Mouse (Mus musculus) liver, embryonic 16.5 days (tissue): ENCODE data around the gene Car12. TPM values are rescaled to one million over a fixed set of nuclear protein-coding genes. Genes with fewer than 3 reads are reported as not detected.

Experiments
- ATAC-seq: fragments of 200-750 bp; cut with Nextera tagmentation; 2 replicates; pipeline ENCODE4 v1.8.0; 2017; ENCODE audit warnings: low read depth, mild to moderate bottlenecking, moderate number of reproducible peaks, moderate library complexity
- H3K27ac ChIP-seq: fragments of 300-500 bp; sonication (generic); 2 replicates; pipeline ENCODE4 v1.5.1; 2014; ENCODE audit warnings: mild to moderate bottlenecking, low read length
- H3K27me3 ChIP-seq: fragments of 300-500 bp; sonication (generic); 2 replicates; pipeline ENCODE4 v1.6.1; 2014; ENCODE audit warnings: low read depth, low read length, mixed read lengths; ENCODE audit not compliant: control insufficient read depth, insufficient read depth
- H3K36me3 ChIP-seq: fragments of 300-500 bp; sonication (generic); 2 replicates; pipeline ENCODE4 v1.6.1; 2014; ENCODE audit warnings: mild to moderate bottlenecking; ENCODE audit not compliant: control insufficient read depth, insufficient read depth
- H3K4me1 ChIP-seq: fragments of 300-500 bp; sonication (generic); 2 replicates; pipeline ENCODE4 v1.6.1; 2014; ENCODE audit warnings: low read depth, low read length, mixed read lengths; ENCODE audit not compliant: control insufficient read depth
- H3K4me2 ChIP-seq: fragments of 300-500 bp; sonication (generic); 2 replicates; pipeline ENCODE4 v1.6.1; 2014; ENCODE audit warnings: low read depth, low read length, mixed read lengths
- H3K4me3 ChIP-seq: fragments of 300-500 bp; sonication (generic); 2 replicates; pipeline ENCODE4 v1.5.1; 2014; ENCODE audit warnings: low read depth, mild to moderate bottlenecking, low read length
- H3K9ac ChIP-seq: fragments of 300-500 bp; sonication (generic); 2 replicates; pipeline ENCODE4 v1.6.1; 2014; ENCODE audit warnings: low read depth, low read length
- H3K9me3 ChIP-seq: fragments of 300-500 bp; sonication (generic); replicated peaks from 2 replicates; pipeline ENCODE4 v1.6.1; 2016; ENCODE audit warnings: low read length; ENCODE audit not compliant: control insufficient read depth
- WGBS: fragments of 180-500 bp; shearing (Covaris S2); extraction: QIAGEN DNeasy Blood & Tissue Kit; methylation state at CpG from one replicate; pipeline ENCODE4 v1.1.7; 2014; ENCODE audit not compliant: insufficient replicate concordance; 5-methylcytosine and 5-hydroxymethylcytosine counted together
- polyA plus RNA-seq: library from polyadenylated mRNA; unstranded; fragments of >200 nt; fragmentation: Nextera tagmentation; extraction: Ambion mirVana; gene quantifications from 2 replicates; pipeline ENCODE4 v1.2.1, GENCODE M21; 2015

Car12 gene
- polyA plus RNA-seq, 1 experiment from 2014 or later = 0.22 TPM

- H3K4me2 ChIP-seq = no peak overlapping the region
- ATAC-seq = no peak
These were observed 33.4 kb upstream of the Car12 start for GRCm38 (mm10) chr9:66680102-66680501.

DNA sequence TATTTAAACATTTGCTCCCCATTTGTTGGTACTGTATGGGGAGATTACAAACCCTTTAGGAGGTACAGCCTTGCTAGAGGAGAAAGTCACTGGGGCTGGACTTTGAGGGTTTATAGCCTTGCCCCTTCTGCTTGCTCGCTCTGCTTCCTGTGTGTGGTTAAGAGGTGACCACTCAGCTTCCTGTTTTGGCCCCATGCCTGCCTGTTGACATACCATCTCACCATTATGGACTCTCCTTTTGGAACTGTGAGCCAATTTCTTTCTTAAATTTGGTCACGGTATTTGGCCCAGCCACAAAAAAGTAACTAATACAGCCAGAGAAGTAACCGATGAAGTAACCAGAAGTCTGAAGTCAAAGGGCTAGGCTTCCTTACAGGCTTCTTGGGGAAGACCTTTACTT, 30.7 kb upstream of the Car12 start:
- H3K27me3 ChIP-seq = no peaks in the 10 kb centered on the region
- no peak for ATAC-seq
- 27% methylated on average over 3 of the region's 3 CpGs for WGBS
- H3K36me3 ChIP-seq = no peaks in the 10 kb centered on the region
- no peak overlapping the region for H3K27ac ChIP-seq
- H3K9me3 ChIP-seq = no peaks in the 10 kb centered on the region
- no peaks in the 10 kb centered on the region for H3K4me1 ChIP-seq
- H3K9ac ChIP-seq = no peak overlapping the region
- H3K4me3 ChIP-seq = no peak overlapping the region
- no peak overlapping the region for H3K4me2 ChIP-seq

More at GRCm38 (mm10) chr9:66680102-66680501, 33.4 kb upstream of the Car12 start:
- Histone ChIP-seq H3K27ac (no peak overlapping the region), H3K4me1 (no peaks in the 10 kb centered on the region), H3K36me3 (no peaks in the 10 kb centered on the region), H3K27me3 (no peaks in the 10 kb centered on the region), H3K9ac (no peak overlapping the region), H3K4me3 (no peak overlapping the region), H3K9me3 (no peaks in the 10 kb centered on the region)
- 16% methylated on average over 6 of the region's 6 CpGs for WGBS

DNA sequence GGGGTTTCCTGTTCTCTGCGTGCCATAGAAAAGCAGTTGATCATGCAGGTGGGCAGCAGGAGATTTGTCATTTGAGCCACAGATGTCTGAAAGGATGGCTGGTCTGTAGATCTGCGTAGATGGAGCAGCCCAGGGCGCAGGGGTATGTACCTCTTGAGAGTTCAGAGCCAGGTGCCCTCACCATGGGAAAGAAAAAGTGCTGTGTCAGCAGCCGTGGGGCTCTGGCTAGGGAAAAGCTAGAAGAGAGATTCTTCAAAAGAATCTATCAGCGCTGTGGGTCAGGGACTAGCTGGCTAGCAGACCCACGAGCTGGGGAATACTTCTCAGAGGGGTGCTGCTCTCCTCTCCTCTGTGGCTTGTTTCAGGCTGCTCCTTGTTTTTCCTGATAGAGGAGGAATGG, 27.8 kb upstream of the Car12 start:
- no peak for ATAC-seq
- Histone ChIP-seq H3K4me2 (no peak overlapping the region), H3K27me3 (no peaks in the 10 kb centered on the region), H3K9ac (no peak overlapping the region), H3K9me3 (no peaks in the 10 kb centered on the region), H3K36me3 (no peaks in the 10 kb centered on the region), H3K27ac (no peak overlapping the region), H3K4me1 (no peaks in the 10 kb centered on the region), H3K4me3 (no peak overlapping the region)
- 56% methylated on average over 6 of the region's 6 CpGs for WGBS

DNA sequence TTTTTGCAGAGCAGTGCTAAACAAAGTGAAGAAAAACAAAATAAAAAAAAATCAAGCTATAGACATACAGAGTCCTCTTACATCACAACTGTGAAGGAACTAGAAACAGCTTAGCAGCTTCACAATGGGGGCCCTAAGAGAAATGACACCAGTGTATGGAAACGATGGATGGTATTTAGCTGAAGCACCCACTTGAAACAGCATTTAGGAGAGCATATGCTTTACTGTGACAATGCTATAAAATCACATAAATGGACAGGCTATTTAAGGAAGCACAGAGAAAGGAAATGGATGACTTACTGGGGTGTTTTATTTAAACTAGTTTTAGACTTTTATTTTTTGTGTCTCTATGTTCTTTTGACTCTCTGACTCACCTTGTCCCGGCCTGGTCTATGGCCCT, 25.8 kb upstream of the Car12 start:
- Histone ChIP-seq H3K9me3 (no peaks in the 10 kb centered on the region), H3K27ac (no peak overlapping the region), H3K4me3 (no peak overlapping the region), H3K9ac (no peak overlapping the region), H3K4me1 (no peaks in the 10 kb centered on the region), H3K4me2 (no peak overlapping the region), H3K27me3 (no peaks in the 10 kb centered on the region), H3K36me3 (no peaks in the 10 kb centered on the region)
- 71% methylated on average over 2 of the region's 2 CpGs for WGBS
- ATAC-seq = no peak

DNA sequence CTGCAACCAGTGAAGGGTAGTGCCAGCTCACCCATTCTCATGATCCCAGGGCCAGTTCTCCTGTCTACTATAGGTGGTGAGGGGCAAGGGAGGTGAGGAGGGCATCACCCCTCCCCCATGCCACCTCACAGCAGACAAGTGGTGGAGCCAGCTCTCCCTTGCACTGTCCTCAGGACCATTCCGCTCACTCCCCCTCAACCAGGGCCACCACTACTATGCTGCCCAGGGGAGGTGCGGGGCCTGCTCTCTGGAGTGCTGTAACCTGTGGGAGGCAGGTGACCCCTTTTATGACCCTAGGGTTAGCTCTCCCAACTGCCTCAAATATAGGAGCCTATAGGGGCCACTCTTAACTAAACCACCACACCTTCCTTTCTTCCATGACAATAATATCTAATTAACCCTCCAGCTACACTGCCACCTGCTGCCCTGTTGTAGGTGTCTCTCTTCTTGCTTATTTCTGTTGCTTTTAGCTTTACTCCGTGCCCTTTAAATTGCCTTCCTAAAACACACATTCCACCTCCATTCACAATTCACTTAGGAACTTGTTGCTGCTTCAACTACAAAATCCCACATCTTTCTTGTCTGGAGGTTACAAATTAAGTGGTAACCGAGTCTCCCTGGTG, 21.7 kb upstream of the Car12 start:
- ATAC-seq = no peak
- Histone ChIP-seq H3K27me3 (no peaks in the 10 kb centered on the region), H3K9ac (no peak overlapping the region), H3K4me2 (no peak overlapping the region), H3K36me3 (no peaks in the 10 kb centered on the region), H3K4me1 (no peaks in the 10 kb centered on the region), H3K27ac (no peak overlapping the region), H3K9me3 (no peaks in the 10 kb centered on the region), H3K4me3 (no peak overlapping the region)
- 67% methylated on average over 4 of the region's 4 CpGs for WGBS

GRCm38 (mm10) chr9:66697355-66698140, 15.9 kb upstream of the Car12 start:
- Histone ChIP-seq H3K9ac (no peak overlapping the region), H3K27ac (peak overlapping the region; percentile 42; the same call in 1 of the 2 replicates), H3K4me2 (no peak overlapping the region), H3K9me3 (no peaks in the 10 kb centered on the region), H3K4me1 (no peaks in the 10 kb centered on the region; the same call in 1 of the 2 replicates), H3K27me3 (no peaks in the 10 kb centered on the region), H3K36me3 (no peaks in the 10 kb centered on the region), H3K4me3 (no peak overlapping the region)
- peak; percentile 96 for ATAC-seq
- WGBS = 47% methylated on average over 7 of the region's 7 CpGs

GRCm38 (mm10) chr9:66699748-66700147, 13.7 kb upstream of the Car12 start:
- no peaks in the 10 kb centered on the region; the same call in 1 of the 2 replicates for H3K4me1 ChIP-seq
- H3K4me2 ChIP-seq = no peak overlapping the region
- no peaks in the 10 kb centered on the region for H3K36me3 ChIP-seq
- H3K9ac ChIP-seq = no peak overlapping the region
- no peak for ATAC-seq
- H3K27me3 ChIP-seq = no peaks in the 10 kb centered on the region
- H3K27ac ChIP-seq = no peak overlapping the region
- no peaks in the 10 kb centered on the region for H3K9me3 ChIP-seq
- no peak overlapping the region for H3K4me3 ChIP-seq
- WGBS = 65% methylated on average over 4 of the region's 4 CpGs

GRCm38 (mm10) chr9:66703002-66703401, 10.5 kb upstream of the Car12 start:
- H3K4me3 ChIP-seq = no peak overlapping the region
- H3K4me1 ChIP-seq = no peaks in the 10 kb centered on the region
- no peak overlapping the region for H3K4me2 ChIP-seq
- no peaks in the 10 kb centered on the region for H3K9me3 ChIP-seq
- H3K36me3 ChIP-seq = no peaks in the 10 kb centered on the region
- H3K9ac ChIP-seq = no peak overlapping the region
- H3K27ac ChIP-seq = no peak overlapping the region
- 70% methylated on average over 4 of the region's 4 CpGs for WGBS
- no peak for ATAC-seq
- no peaks in the 10 kb centered on the region for H3K27me3 ChIP-seq

DNA sequence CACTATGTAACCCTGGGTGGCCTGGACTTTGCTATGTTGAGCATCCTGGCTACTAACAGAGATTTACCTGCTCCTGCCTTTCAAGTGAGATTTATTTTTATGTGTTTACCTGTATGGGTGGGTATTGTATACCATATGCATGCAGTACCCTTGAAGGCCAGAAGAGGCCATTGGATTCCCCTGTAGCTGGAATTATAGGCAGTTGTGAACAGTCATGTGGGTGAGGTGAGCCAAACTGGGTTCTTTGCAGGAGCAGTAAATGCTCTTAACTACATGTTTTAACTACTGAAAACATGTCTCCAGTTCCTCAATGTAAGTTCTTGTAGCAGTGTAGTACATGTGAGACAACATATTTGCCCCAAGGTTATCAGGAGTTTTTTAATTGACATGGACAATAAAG, 8.1 kb upstream of the Car12 start:
- ATAC-seq = no peak
- Histone ChIP-seq H3K27ac (no peak overlapping the region), H3K9me3 (no peaks in the 10 kb centered on the region), H3K27me3 (no peaks in the 10 kb centered on the region), H3K4me2 (no peak overlapping the region), H3K9ac (no peak overlapping the region), H3K4me3 (no peak overlapping the region), H3K4me1 (no peaks in the 10 kb centered on the region), H3K36me3 (no peaks in the 10 kb centered on the region)
